Mouse (Mus musculus): ENCODE results near the gene 2610008E11Rik. TPM values are rescaled to one million over a fixed set of nuclear protein-coding genes. Genes with fewer than 3 reads are reported as not detected.
A peak's percentile ranks its signal among the peaks of the same experiment; 100 is the strongest.

The 2610008E11Rik gene
- total and polyA plus RNA-seq, 3 experiments, result 1.4 to 1.7 TPM; not detected in 1

- Histone ChIP-seq H3K27ac (ENCODE audit: control insufficient read depth, low read depth, low read length) (peak overlapping the region; percentile 29; the same call in 1 of the 2 replicates), H3K4me1 (ENCODE audit: control insufficient read depth in 1 of 2, insufficient read depth in 2 of 2, low read length in 2 of 2) (peaks cover 15 to 16% of the 10 kb centered on the region in 2 experiments), H3K27me3 (ENCODE audit: control insufficient read depth in 1 of 2, insufficient read depth in 2 of 2, low read length in 2 of 2) (no peaks in the 10 kb centered on the region), H3K9me3 (replicated peaks; ENCODE audit: insufficient read depth, low read length) (no peaks in the 10 kb centered on the region), H3K36me3 (ENCODE audit: control insufficient read depth in 1 of 2, insufficient read depth in 2 of 2, low read length in 2 of 2) (peaks cover 0 to 13% of the 10 kb centered on the region in 2 experiments; a peak in 2 of 4 replicates), H3K9ac (ENCODE audit: control insufficient read depth, low read depth, low read length, poor library complexity, severe bottlenecking) (no peak overlapping the region), H3K79me2 (ENCODE audit: control insufficient read depth, insufficient read depth, low read length, poor library complexity) (no peaks in the 10 kb centered on the region), H3K4me3 (ENCODE audit: control insufficient read depth in 1 of 2, insufficient read depth in 1 of 2, low read depth in 2 of 2, low read length in 2 of 2) (no peak overlapping the region)
- DNase-seq (ENCODE audit: low read depth, low spot score), result peak; percentile 53
- TF ChIP-seq MYC (IDR thresholded peaks at IDR 0.05; ENCODE audit: low read depth, low read length) (no peak), MAZ (IDR thresholded peaks at IDR 0.05; ENCODE audit: low read depth, low read length) (no peak), TCF12 (IDR thresholded peaks at IDR 0.05; ENCODE audit: low read depth, low read length) (peak; percentile 31; the same call in 1 of the 2 replicates), ZMIZ1 (IDR thresholded peaks at IDR 0.05; ENCODE audit: low read depth, low read length) (no peak), POLR2AphosphoS2 (IDR thresholded peaks at IDR 0.05; ENCODE audit: low read length) (no peak), MXI1 (IDR thresholded peaks at IDR 0.05; ENCODE audit: low read depth, low read length) (no peak), ETS1 (IDR thresholded peaks at IDR 0.05; ENCODE audit: low read depth, low read length) (no peak), UBTF (IDR thresholded peaks at IDR 0.05; ENCODE audit: borderline replicate concordance, insufficient read depth, low read depth, low read length) (no peak), SIN3A (IDR thresholded peaks at IDR 0.05; ENCODE audit: low read length) (peak; percentile 28; the same call in 1 of the 2 replicates), MAFK (IDR thresholded peaks at IDR 0.05; ENCODE audit: borderline replicate concordance, low read depth, low read length) (no peak), RCOR1 (IDR thresholded peaks at IDR 0.05; ENCODE audit: low read depth, low read length) (no peak), GATA1 (IDR thresholded peaks at IDR 0.05; ENCODE audit: low read depth, low read length) (no peak), NELFE (IDR thresholded peaks at IDR 0.05; ENCODE audit: low read depth, low read length) (no peak), ZKSCAN1 (IDR thresholded peaks at IDR 0.05; ENCODE audit: low read depth, low read length) (no peak), EP300 (IDR thresholded peaks at IDR 0.05; ENCODE audit: low read depth in 1 of 2, low read length in 2 of 2) (peak in 1 of 2 experiments; percentile 39; a peak in 1 of 4 replicates), TAL1 (IDR thresholded peaks at IDR 0.05; ENCODE audit: low read length) (no peak), BHLHE40 (IDR thresholded peaks at IDR 0.05; ENCODE audit: borderline replicate concordance, low read depth, low read length) (no peak), E2F4 (IDR thresholded peaks at IDR 0.05; ENCODE audit: borderline replicate concordance, low read depth, low read length) (no peak), CHD2 (IDR thresholded peaks at IDR 0.05; ENCODE audit: low read length) (no peak), HCFC1 (IDR thresholded peaks at IDR 0.05; ENCODE audit: low read depth, low read length) (no peak)
These were observed 10.1 kb upstream of the 2610008E11Rik start for GRCm38 (mm10) chr10:79107531-79107930.
